Mouse (Mus musculus): ENCODE results near the gene Sfxn2. TPM values are rescaled to one million over a fixed set of nuclear protein-coding genes. Genes with fewer than 3 reads are reported as not detected.
A peak's percentile ranks its signal among the peaks of the same experiment; 100 is the strongest.

Gene Sfxn2
- total RNA-seq, 2 experiments from 2014 or later: 4.9 to 8.5 TPM

DNA sequence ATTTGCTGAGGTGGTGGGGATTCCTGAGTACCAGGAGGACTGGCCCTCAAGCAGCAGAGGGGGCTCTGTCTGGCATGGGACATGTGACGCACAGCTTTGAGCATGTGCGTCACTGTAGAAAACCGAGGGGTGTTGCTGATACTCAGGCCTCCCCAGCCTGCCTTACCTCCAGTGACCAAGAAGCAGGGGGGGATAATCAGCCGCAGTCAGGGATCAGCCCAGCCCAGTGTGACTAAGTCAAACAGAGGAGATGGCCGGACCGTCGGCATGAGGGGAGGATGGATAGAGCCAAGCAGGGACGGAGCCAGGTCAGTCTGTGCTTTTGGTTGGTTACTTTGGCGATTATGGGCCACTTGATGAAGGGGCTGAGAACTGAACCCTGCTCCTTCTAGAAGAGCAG is 58.5 kb downstream of the Sfxn2 start:
- no peak for DNase-seq

DNA sequence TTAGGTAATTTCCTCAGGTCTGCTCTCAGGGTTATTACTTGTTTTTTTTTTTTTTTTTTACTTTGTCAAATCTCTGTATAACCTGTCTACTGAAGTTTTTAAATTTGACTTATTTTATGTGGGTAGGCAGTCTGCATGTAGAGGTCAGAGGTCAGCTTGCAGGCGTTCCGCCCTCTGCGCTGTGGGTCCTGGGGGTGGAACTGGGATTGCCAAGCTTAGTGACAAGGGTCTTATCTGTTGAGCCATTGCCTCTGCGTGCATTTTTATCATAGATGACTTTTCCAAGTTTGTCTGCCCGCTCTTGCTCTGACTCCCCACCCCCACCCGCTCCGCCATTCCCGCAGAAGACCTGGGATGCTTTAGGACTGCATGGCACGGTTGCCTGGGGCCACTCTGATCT is 62.6 kb downstream of the Sfxn2 start:
- no peak for DNase-seq

DNA sequence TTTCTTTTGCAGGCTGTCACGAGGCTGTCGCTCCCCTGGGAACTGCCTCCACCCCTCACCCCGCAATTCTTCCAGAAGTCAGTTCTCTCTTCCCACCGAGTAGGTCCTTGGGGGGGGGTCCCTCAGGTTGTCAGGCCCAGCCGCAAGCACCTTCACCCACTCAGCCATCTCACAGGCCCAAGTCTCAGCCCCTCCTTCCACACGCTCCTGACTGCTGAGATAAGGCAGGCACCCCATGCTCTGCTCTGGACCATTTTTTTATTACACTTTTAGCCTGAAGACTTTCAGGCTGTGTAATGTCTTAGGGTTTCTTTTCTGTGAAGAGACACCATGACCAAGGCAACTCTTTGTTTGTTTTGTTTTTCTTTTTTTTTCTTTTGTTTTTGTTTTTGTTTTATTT is 64.4 kb downstream of the Sfxn2 start:
- DNase-seq: no peak

DNA sequence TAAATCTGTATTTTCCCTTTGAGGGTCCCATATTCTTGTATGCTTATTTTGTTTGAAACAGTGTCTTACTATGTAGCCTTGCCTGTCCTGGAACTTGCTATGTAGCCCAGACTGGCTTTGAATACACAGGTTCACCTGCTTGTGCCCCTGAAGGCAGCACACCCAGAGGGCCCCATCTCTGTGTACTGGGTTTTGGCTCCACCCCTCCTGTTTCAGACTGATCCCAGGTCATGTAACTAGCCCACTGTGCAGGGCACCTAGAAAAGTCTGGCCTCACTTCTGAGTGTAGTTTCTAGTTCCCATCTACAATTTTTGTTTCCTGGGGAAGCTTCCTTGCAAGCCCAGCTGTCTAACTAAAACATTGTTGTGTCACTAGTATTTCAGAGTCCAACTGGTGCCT is 65.9 kb downstream of the Sfxn2 start:
- DNase-seq: no peak

DNA sequence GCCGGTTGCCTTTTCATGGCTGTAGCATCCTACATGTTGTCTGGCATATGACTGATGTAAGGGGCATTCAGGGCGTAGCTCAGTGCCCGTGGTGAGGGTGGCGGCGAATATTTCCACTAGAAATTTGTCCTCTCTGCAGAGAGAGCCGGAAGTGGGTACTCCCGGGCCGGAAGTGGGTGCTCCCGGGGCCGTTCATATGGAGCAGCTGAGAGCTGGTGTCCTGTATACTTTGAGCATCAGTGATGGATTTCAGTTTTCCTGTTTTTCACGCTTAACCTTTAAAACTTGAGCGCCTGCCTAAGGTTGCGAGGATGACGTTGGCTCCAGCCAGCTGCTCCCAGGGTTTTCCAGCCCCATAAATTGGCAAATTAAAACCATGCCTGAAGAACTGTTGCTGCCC is 66.3 kb downstream of the Sfxn2 start:
- DNase-seq: no peak

DNA sequence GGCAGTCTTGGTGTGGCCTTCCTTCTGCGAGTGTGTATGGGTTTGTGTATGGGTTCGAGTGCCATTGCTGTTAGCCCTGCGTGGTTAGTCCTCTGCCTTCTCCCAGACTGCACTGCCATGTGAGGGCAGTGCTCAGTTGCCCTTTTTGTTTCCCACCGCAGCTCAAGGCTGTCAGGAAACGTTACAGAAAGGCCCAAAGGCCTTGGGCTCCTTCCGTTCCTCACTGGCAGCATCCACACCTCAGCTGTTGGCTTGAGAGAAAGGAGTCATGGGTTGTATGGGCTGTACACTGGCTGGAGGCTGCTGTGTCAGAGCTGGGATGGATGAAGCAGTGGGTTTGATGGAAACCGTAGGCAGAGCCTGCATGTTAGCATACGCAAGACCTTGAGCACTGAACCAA is 67.6 kb downstream of the Sfxn2 start:
- no peak for DNase-seq

DNA sequence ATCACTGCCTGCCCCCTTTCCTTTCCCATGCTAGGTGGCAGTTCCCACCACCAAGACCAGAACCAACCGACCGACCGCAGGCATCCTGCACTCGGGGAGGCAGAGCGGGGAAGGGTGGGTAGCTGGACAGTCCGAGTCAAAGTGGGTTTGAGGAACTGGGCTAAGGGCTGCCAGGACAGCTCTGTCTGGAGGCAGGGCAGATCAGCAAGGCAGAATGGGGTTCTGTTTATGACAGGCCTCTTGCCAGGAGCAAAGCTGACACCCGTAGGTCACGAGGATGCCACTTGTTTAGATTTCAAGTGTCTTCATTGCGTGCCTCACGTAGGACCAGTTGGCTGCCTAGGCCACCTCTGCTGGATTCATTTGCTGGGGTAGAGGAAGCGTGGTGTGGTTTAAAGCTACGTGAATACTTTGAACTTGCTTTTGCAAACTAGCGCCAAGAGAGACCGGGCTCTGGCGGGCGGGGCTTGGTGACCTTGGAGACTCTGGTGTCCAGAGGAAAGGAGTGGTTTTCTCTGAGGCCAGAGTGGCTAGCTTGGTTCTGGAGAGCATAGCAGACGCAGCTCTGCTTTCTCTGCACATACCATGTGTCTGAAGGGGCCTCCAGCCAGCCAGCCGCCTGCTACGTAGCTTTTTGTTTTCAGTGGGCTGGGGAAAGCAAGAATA is 68.4 kb downstream of the Sfxn2 start:
- peak in 1 of 2 experiments; percentile 27 for DNase-seq

DNA sequence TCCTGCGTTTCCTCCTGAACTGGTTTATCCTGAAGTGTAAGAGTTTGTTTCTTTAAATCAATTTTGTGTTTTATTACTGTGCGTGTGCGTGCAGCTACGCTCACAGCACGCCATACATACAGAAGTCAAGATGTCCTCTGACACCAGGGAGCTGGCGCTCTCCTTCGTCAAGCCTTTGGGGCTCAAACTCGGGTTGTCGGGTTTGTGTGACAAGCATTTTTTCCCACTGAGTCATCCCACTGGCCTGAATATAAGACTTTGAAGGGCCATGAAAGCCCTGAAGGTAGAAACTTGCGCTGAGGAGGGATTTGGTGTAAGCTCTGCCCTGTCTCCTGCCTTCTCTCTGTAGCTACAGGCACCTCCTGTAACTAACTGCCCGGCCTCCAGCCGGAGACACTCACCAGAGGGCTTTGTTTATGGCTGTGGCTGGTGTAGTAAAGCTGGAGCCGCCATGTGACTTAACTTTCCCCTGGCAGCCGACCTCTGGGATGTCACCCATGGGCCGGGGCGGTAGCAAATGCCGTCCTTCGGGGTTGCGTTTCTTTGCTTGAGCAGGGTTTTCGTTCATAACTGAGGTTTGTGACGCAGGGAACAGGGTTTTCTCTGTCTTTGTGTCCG is 69.1 kb downstream of the Sfxn2 start:
- DNase-seq: no peak

DNA sequence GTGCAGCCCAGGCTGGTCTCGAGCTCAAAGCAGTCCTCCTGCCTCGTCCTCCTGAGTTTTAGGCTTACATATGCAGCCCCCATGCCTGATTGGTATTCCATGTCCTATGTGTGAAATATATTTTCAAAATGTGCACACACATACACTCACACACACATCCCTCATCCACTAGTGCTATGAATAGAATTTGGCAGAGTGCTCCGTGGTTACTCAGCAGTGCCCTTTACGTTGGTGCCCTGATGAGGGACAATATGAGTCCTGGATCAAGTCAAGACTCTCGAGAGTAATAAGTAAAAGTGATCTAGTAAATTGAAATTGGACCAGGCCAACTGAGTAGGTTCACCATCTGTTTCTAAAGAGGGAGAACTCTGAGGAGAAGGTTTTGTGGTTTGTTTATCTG is 70.1 kb downstream of the Sfxn2 start:
- DNase-seq: no peak

DNA sequence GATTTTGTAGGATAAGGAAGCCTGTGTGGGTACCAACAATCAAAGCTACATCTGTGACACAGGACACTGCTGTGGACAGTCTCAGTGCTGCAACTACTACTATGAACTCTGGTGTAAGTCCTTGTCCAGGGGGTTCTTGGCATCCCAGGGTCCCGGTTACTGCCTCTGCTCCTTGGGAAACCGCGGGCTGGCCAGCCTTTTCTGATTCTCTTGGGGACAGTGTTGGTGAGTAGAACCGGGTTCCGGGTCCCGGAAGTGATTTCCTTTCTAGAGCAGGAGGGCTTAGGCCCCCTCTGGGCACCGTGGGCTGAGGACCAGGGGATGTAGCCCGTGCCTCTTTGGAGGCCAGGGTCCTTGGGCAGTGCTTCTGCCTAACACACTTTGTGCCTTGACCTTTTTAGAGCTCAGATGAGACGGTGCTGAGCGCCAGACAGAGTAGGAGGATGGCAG is 71.2 kb downstream of the Sfxn2 start:
- DNase-seq: no peak

DNA sequence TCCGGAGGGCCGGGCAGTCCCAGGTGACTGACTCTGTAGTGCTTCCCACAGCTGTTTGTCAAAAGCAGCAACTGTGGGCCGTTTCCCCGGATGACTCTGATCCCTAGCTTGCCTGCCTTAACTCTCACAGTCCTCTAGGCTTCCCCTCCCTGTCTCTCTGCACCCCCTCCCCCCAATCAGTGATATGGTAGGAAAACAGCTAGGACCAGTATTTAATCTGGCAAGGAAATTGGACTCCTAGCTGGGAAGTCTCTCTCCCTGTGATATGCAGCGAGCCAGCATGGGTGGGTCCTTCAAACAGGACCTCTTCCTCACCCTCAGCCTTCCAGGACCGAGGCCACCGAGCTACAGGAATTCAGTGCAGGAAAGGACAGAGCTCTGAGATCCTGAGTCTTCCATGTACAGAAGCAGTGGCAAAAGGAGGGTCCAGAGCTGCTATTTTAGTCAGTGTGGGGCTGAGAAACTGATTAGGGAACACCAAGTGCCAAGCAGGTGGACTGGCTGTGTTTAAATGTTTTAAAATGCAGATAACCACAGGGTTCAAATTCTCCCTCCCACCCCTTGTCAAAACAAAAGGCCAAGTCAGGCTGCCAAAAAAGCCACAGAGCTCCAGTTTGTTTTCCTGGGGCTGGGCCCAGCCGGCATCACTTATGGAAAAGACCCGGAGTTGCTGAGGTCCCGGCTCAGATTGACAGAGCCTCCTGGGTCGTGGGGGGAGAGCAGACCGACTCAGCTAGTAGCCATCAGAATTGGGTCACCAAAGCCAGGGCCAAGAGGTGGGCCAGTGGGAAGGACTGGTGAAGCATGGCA is 71.8 kb downstream of the Sfxn2 start:
- no peak for DNase-seq

DNA sequence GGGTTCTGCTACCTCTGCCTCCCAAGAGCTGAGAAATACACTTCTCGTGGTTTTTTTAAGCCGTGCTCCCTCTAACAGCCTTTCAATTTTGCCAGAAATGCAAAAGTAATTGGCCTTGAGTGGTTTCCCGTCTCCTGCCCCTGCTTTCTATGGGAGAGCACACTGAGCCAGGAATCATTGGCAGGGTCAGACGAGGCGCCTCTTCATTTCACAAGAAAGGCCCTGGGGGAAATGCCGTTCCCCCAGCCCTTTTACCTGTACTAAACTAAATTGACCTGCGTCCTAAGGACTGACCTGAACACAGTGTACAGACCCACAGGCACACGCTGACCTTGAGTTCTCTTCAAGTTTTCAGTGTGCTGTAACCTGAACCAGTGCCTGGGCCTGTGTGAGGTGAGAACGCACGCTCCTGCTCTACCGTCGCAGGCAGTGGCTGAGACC is 72.9 kb downstream of the Sfxn2 start:
- DNase-seq: no peak

DNA sequence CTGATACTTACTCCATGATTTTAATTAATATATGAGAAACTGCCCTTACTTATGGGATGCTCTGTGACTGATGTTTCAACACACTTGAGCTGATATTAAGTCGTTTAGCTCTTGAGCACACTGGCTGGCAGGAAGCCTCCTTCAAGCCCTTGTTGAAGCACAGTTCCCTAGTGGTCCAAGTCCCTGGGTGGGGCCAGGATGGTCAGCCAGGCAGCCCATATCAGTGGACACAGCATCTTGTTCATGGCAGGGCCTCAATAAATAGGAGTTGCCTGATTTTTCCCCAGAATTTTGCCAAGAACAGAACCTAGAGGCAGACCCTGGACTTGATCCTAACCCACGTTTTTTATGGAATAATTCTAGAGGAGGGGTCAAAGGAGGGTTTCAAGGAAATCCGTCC is 74.1 kb downstream of the Sfxn2 start:
- no peak for DNase-seq

Other genes with a start within 250 kb of the Sfxn2 start
- 100 to 1,000 TPM; 731 to 733 TPM for gene Psd, start 246.2 kb upstream of the Sfxn2 start, total RNA-seq (2021)
- 10 to 100 TPM; 28.3 to 33.6 TPM for gene Fbxl15, start 245.2 kb upstream of the Sfxn2 start, total RNA-seq (2021)
- 100 to 1,000 TPM; 164 to 167 TPM for gene Cuedc2, start 234.7 kb upstream of the Sfxn2 start, total RNA-seq (2021)
- gene Mfsd13a, start 232.2 kb upstream of the Sfxn2 start, total RNA-seq (2021): 10 to 100 TPM; 28.2 to 30.3 TPM
- 1 to 10 TPM; 1.1 to 1.2 TPM for gene 2310034G01Rik, start 223.1 kb upstream of the Sfxn2 start, total RNA-seq (2021)
- 100 to 1,000 TPM; 180 to 188 TPM for gene Actr1a, start 177.6 kb upstream of the Sfxn2 start, total RNA-seq (2021)
- gene Sufu, start 176.5 kb upstream of the Sfxn2 start, total RNA-seq (2021): 10 to 100 TPM; 18.3 to 22.6 TPM
- 100 to 1,000 TPM; 105 TPM for gene Trim8, start 71.7 kb upstream of the Sfxn2 start, total RNA-seq (2021)
- gene Arl3, start 167 bp upstream of the Sfxn2 start, total RNA-seq (2021): 100 to 1,000 TPM; 123 to 126 TPM
- gene Wbp1l, start 25.7 kb downstream of the Sfxn2 start, total RNA-seq (2021): 10 to 100 TPM; 39.9 to 40.8 TPM
- not detected for gene Cyp17a1, start 99.8 kb downstream of the Sfxn2 start, total RNA-seq (2021)
- gene Borcs7, start 116.5 kb downstream of the Sfxn2 start, total RNA-seq (2021): 10 to 100 TPM; 20.6 to 22.0 TPM
- 10 to 100 TPM; 21.3 to 22.4 TPM for gene As3mt, start 134.1 kb downstream of the Sfxn2 start, total RNA-seq (2021)
- 10 to 100 TPM; 36.6 to 39.8 TPM for gene Cnnm2, start 188.2 kb downstream of the Sfxn2 start, total RNA-seq (2021)